In genomic region chr11:102096887-102097391, GRCm38 (mm10) we compare ENCODE assay signal across 8 mouse cellular contexts. TPM values are rescaled to one million over a fixed set of nuclear protein-coding genes. Genes with fewer than 3 reads are reported as not detected.
DNase-seq lines count a peak whose midpoint lies in the region; ATAC-seq and TF ChIP-seq lines count a peak whose summit lies in the region.

No protein-coding gene starts in this region.

- 3% methylated on average over 17 of the region's 18 CpGs for WGBS in intestine, postnatal 0 days
- WGBS in limb, embryonic 15.5 days, result 5% methylated on average over 16 of the region's 18 CpGs
- WGBS in stomach, embryonic 16.5 days, result 2% methylated on average over 18 of the region's 18 CpGs

- no peaks in the 10 kb centered on the region for H3K79me2 ChIP-seq in myocyte (ENCODE audit: control insufficient read depth, insufficient read depth)

- H3K27ac ChIP-seq in cortical plate, adult 2 months (ENCODE audit: insufficient read depth, low read length), result no peak overlapping the region
- no peak overlapping the region for H3K27ac ChIP-seq in gastrocnemius, adult 2 months
- no peak overlapping the region for H3K27ac ChIP-seq in intestine, postnatal 0 days (ENCODE audit: low read depth, low read length)
- H3K27ac ChIP-seq in limb, embryonic 15.5 days, result peak overlapping the region; percentile 43; the same call in 1 of the 2 replicates
- H3K27ac ChIP-seq in stomach, embryonic 16.5 days (ENCODE audit: low read length), result peak overlapping the region; percentile 74

- peak; percentile 82 for ATAC-seq in intestine, postnatal 0 days
- peak; percentile 90 for ATAC-seq in limb, embryonic 15.5 days (ENCODE audit: insufficient number of reproducible peaks, low FRiP score, low TSS enrichment, low read depth)
- peak; percentile 94 for ATAC-seq in stomach, embryonic 16.5 days (ENCODE audit: insufficient read depth, low FRiP score)

- H3K4me3 ChIP-seq in cortical plate, adult 2 months (ENCODE audit: insufficient read depth, low read length), result peak overlapping the region; percentile 55
- no peak overlapping the region for H3K4me3 ChIP-seq in gastrocnemius, adult 2 months
- H3K4me3 ChIP-seq in intestine, postnatal 0 days (ENCODE audit: low read depth, low read length), result peak overlapping the region; percentile 13; the same call in 1 of the 2 replicates
- H3K4me3 ChIP-seq in limb, embryonic 15.5 days, result peak overlapping the region; percentile 32
- no peak overlapping the region for H3K4me3 ChIP-seq in myocyte
- peak overlapping the region; percentile 36 for H3K4me3 ChIP-seq in stomach, embryonic 16.5 days (replicated peaks; ENCODE audit: low read length)

- intact Hi-C loops in gastrocnemius, adult 2 months (cut with DNase I), result no loop called here

- H3K27me3 ChIP-seq in intestine, postnatal 0 days (replicated peaks; ENCODE audit: control insufficient read depth, insufficient read depth, low read length), result no peaks in the 10 kb centered on the region
- peaks cover 12% of the 10 kb centered on the region; the same call in 1 of the 2 replicates for H3K27me3 ChIP-seq in limb, embryonic 15.5 days
- peaks cover 96% of the 10 kb centered on the region for H3K27me3 ChIP-seq in myocyte (ENCODE audit: control insufficient read depth, insufficient read depth, insufficient read length)
- H3K27me3 ChIP-seq in stomach, embryonic 16.5 days (ENCODE audit: control insufficient read depth, insufficient read depth, low read length), result no peaks in the 10 kb centered on the region

- peak; percentile 69 to 78 for DNase-seq in left cerebral cortex, adult 18-20 months (ENCODE audit: low spot score in 2 of 2)
- DNase-seq in left cerebral cortex, adult 11 months (ENCODE audit: low spot score), result no peak
- peak; percentile 82 for DNase-seq in gastrocnemius, adult 2 months

- no peaks in the 10 kb centered on the region for H3K4me1 ChIP-seq in cortical plate, adult 2 months (ENCODE audit: control insufficient read depth, insufficient read depth, low read length)
- H3K4me1 ChIP-seq in intestine, postnatal 0 days (replicated peaks; ENCODE audit: control insufficient read depth, insufficient read depth, low read length), result no peaks in the 10 kb centered on the region
- H3K4me1 ChIP-seq in limb, embryonic 15.5 days, result peaks cover 17% of the 10 kb centered on the region
- peaks cover 12% of the 10 kb centered on the region; the same call in 1 of the 2 replicates for H3K4me1 ChIP-seq in stomach, embryonic 16.5 days (ENCODE audit: control insufficient read depth, insufficient read depth, low read length)

- no peak for TF ChIP-seq POLR2A in cortical plate, adult 2 months (IDR thresholded peaks at IDR 0.05; ENCODE audit: extremely low read depth, insufficient read depth, low read length)
- TF ChIP-seq POLR2A in myocyte (IDR thresholded peaks at IDR 0.05; ENCODE audit: insufficient read length, low read depth), result no peak

- no peaks in the 10 kb centered on the region for H3K9me3 ChIP-seq in intestine, postnatal 0 days (ENCODE audit: control insufficient read depth)
- no peaks in the 10 kb centered on the region for H3K9me3 ChIP-seq in limb, embryonic 15.5 days
- H3K9me3 ChIP-seq in stomach, embryonic 16.5 days (replicated peaks; ENCODE audit: control insufficient read depth, low read length), result no peaks in the 10 kb centered on the region

- peak; percentile 44 for TF ChIP-seq CTCF in cortical plate, adult 2 months (IDR thresholded peaks at IDR 0.05; ENCODE audit: extremely low read depth, insufficient read depth, low read length)
- TF ChIP-seq CTCF in gastrocnemius, adult 2 months (IDR thresholded peaks at IDR 0.05), result peak; percentile 55
- peak; percentile 84 for TF ChIP-seq CTCF in intestine, postnatal 0 days (IDR thresholded peaks at IDR 0.05; ENCODE audit: low read depth)

- H3ac ChIP-seq in myocyte (ENCODE audit: control insufficient read depth, insufficient read length), result no peak overlapping the region

- peak overlapping the region; percentile 58 for H3K4me2 ChIP-seq in intestine, postnatal 0 days (replicated peaks; ENCODE audit: low read depth)
- H3K4me2 ChIP-seq in limb, embryonic 15.5 days, result peak overlapping the region; percentile 50
- H3K4me2 ChIP-seq in myocyte (ENCODE audit: low read depth), result peak overlapping the region; percentile 56
- peak overlapping the region; percentile 52 for H3K4me2 ChIP-seq in stomach, embryonic 16.5 days (ENCODE audit: low read depth, low read length)

- no peaks in the 10 kb centered on the region for H3K36me3 ChIP-seq in intestine, postnatal 0 days (ENCODE audit: control insufficient read depth, insufficient read depth)
- H3K36me3 ChIP-seq in limb, embryonic 15.5 days, result no peaks in the 10 kb centered on the region
- H3K36me3 ChIP-seq in myocyte (ENCODE audit: control insufficient read depth, insufficient read depth), result no peaks in the 10 kb centered on the region
- no peaks in the 10 kb centered on the region for H3K36me3 ChIP-seq in stomach, embryonic 16.5 days (ENCODE audit: control insufficient read depth, insufficient read depth, low read length)

- no peak overlapping the region for H3K9ac ChIP-seq in intestine, postnatal 0 days (ENCODE audit: low read depth, low read length)
- no peak overlapping the region for H3K9ac ChIP-seq in limb, embryonic 15.5 days
- H3K9ac ChIP-seq in stomach, embryonic 16.5 days (ENCODE audit: low read length), result peak overlapping the region; percentile 62

TF ChIP-seq in myocyte, 11 proteins besides CTCF, POLR2A, EP300 and RAD21:
- TF ChIP-seq SRF (IDR thresholded peaks at IDR 0.05; ENCODE audit: control insufficient read depth, insufficient read length, low read depth) (no peak), E2F4 (IDR thresholded peaks at IDR 0.05; ENCODE audit: insufficient read depth) (no peak), TCF12 (IDR thresholded peaks at IDR 0.05; ENCODE audit: insufficient read depth, poor library complexity, severe bottlenecking) (no peak), POLR2AphosphoS2 (IDR thresholded peaks at IDR 0.05; ENCODE audit: insufficient read length, low read depth) (no peak), USF1 (IDR thresholded peaks at IDR 0.05; ENCODE audit: low read depth) (no peak), CEBPB (IDR thresholded peaks at IDR 0.05; ENCODE audit: insufficient read depth, poor library complexity, severe bottlenecking) (no peak), REST (IDR thresholded peaks at IDR 0.05; ENCODE audit: insufficient read depth, insufficient read length) (no peak), MYOG (IDR thresholded peaks at IDR 0.05; ENCODE audit: control insufficient read depth in 1 of 3, insufficient read depth in 1 of 3, insufficient read length in 2 of 3, low read depth in 2 of 3) (no peak), MYOD1 (IDR thresholded peaks at IDR 0.05; ENCODE audit: control insufficient read depth in 1 of 3, insufficient read length in 2 of 3, low read depth in 2 of 3) (no peak), MAX (IDR thresholded peaks at IDR 0.05; ENCODE audit: low read depth) (no peak), TCF3 (IDR thresholded peaks at IDR 0.05; ENCODE audit: insufficient read length, low read depth) (no peak)

RNA-seq across cellular contexts. Expression of gene Ppy, which starts 4.2 kb away (rescaled TPM):
- not detected for total RNA-seq in left cerebral cortex, adult 18-20 months (2021)
- not detected in 2 replicates for polyA plus RNA-seq in cortical plate, adult 2 months (2012; rRNA removed)
- total RNA-seq in gastrocnemius, adult 2 months (2021), result not detected
- polyA plus RNA-seq in intestine, postnatal 0 days (2015; fragmentation: Nextera tagmentation; extraction: Ambion mirVana), result 1.2 and 3.4 TPM in 2 replicates
- not detected in 2 replicates for polyA plus RNA-seq in limb, embryonic 15.5 days (2015; fragmentation: Nextera tagmentation; extraction: Ambion mirVana)
- not detected for polyA plus RNA-seq in myocyte (2012; fragmentation: generic; extraction: Trizol)
- polyA plus RNA-seq in stomach, embryonic 16.5 days (2015; fragmentation: Nextera tagmentation; extraction: Ambion mirVana), result 6.0 and 6.7 TPM in 2 replicates

RNA-seq across cellular contexts. Expression of gene Mpp2, which starts 8.6 kb away (rescaled TPM):
- 100 to 1,000 TPM; 128 to 158 TPM for total RNA-seq in left cerebral cortex, adult 18-20 months (2021)
- 128 and 133 TPM in 2 replicates for polyA plus RNA-seq in cortical plate, adult 2 months (2012; rRNA removed)
- total RNA-seq in gastrocnemius, adult 2 months (2021), result 1 to 10 TPM; 1.2 TPM
- polyA plus RNA-seq in intestine, postnatal 0 days (2015; fragmentation: Nextera tagmentation; extraction: Ambion mirVana), result 1.7 and 2.2 TPM in 2 replicates
- polyA plus RNA-seq in limb, embryonic 15.5 days (2015; fragmentation: Nextera tagmentation; extraction: Ambion mirVana), result 7.5 and 8.8 TPM in 2 replicates
- 4.3 TPM for polyA plus RNA-seq in myocyte (2012; fragmentation: generic; extraction: Trizol)
- polyA plus RNA-seq in stomach, embryonic 16.5 days (2015; fragmentation: Nextera tagmentation; extraction: Ambion mirVana), result 7.9 and 8.3 TPM in 2 replicates

RNA-seq across cellular contexts. Expression of gene Pyy, which starts 10.7 kb away (rescaled TPM):
- not detected for total RNA-seq in left cerebral cortex, adult 18-20 months (2021)
- not detected in 2 replicates for polyA plus RNA-seq in cortical plate, adult 2 months (2012; rRNA removed)
- total RNA-seq in gastrocnemius, adult 2 months (2021), result not detected
- polyA plus RNA-seq in intestine, postnatal 0 days (2015; fragmentation: Nextera tagmentation; extraction: Ambion mirVana), result 181 and 192 TPM in 2 replicates
- polyA plus RNA-seq in limb, embryonic 15.5 days (2015; fragmentation: Nextera tagmentation; extraction: Ambion mirVana), result not detected in 2 replicates
- polyA plus RNA-seq in myocyte (2012; fragmentation: generic; extraction: Trizol), result not detected
- polyA plus RNA-seq in stomach, embryonic 16.5 days (2015; fragmentation: Nextera tagmentation; extraction: Ambion mirVana), result 40.5 and 56.0 TPM in 2 replicates

RNA-seq across cellular contexts. Expression of gene Nags, which starts 48.4 kb away (rescaled TPM):
- total RNA-seq in left cerebral cortex, adult 18-20 months (2021), result not detected
- 0.04 and 0.08 TPM in 2 replicates for polyA plus RNA-seq in cortical plate, adult 2 months (2012; rRNA removed)
- total RNA-seq in gastrocnemius, adult 2 months (2021), result not detected
- 37.9 and 40.4 TPM in 2 replicates for polyA plus RNA-seq in intestine, postnatal 0 days (2015; fragmentation: Nextera tagmentation; extraction: Ambion mirVana)
- polyA plus RNA-seq in limb, embryonic 15.5 days (2015; fragmentation: Nextera tagmentation; extraction: Ambion mirVana), result 0.12 and 0.14 TPM in 2 replicates
- polyA plus RNA-seq in myocyte (2012; fragmentation: generic; extraction: Trizol), result not detected
- 3.2 and 4.2 TPM in 2 replicates for polyA plus RNA-seq in stomach, embryonic 16.5 days (2015; fragmentation: Nextera tagmentation; extraction: Ambion mirVana)

RNA-seq across cellular contexts. Expression of gene Cd300lg, which starts 55.6 kb away (rescaled TPM):
- under 1 TPM in 1 of 2 experiments, not detected in 1; 0.19 TPM for total RNA-seq in left cerebral cortex, adult 18-20 months (2021)
- polyA plus RNA-seq in cortical plate, adult 2 months (2012; rRNA removed), result 0.15 and 0.19 TPM in 2 replicates
- total RNA-seq in gastrocnemius, adult 2 months (2021), result 10 to 100 TPM; 17.6 to 18.9 TPM
- 5.4 and 5.6 TPM in 2 replicates for polyA plus RNA-seq in intestine, postnatal 0 days (2015; fragmentation: Nextera tagmentation; extraction: Ambion mirVana)
- polyA plus RNA-seq in limb, embryonic 15.5 days (2015; fragmentation: Nextera tagmentation; extraction: Ambion mirVana), result 2.2 and 2.4 TPM in 2 replicates
- not detected for polyA plus RNA-seq in myocyte (2012; fragmentation: generic; extraction: Trizol)
- polyA plus RNA-seq in stomach, embryonic 16.5 days (2015; fragmentation: Nextera tagmentation; extraction: Ambion mirVana), result 2.9 and 3.5 TPM in 2 replicates

Comparison
In these comparisons a context has a peak if more than half of its experiments do, and no peak if none do; other contexts are left out.
1. H3K27ac ChIP-seq: peak in limb, embryonic 15.5 days (single experiment) and stomach, embryonic 16.5 days (single experiment); none in cortical plate, adult 2 months (single experiment), gastrocnemius, adult 2 months (single experiment) and intestine, postnatal 0 days (single experiment).
2. H3K4me3 ChIP-seq: peak in cortical plate, adult 2 months (single experiment), intestine, postnatal 0 days (single experiment), limb, embryonic 15.5 days (single experiment) and stomach, embryonic 16.5 days (single experiment); none in gastrocnemius, adult 2 months (single experiment) and myocyte (single experiment).
3. RNA of gene Mpp2, which starts 8.6 kb away (polyA plus RNA-seq): 128 to 133 TPM in cortical plate, adult 2 months; 7.5 to 8.8 TPM in limb, embryonic 15.5 days, 7.9 to 8.3 TPM in stomach, embryonic 16.5 days, 4.3 TPM in myocyte (single experiment) and 1.7 to 2.2 TPM in intestine, postnatal 0 days; every median in the first group is over 10 times any median in the second.
4. RNA of gene Pyy, which starts 10.7 kb away (polyA plus RNA-seq): 181 to 192 TPM in intestine, postnatal 0 days and 40.5 to 56.0 TPM in stomach, embryonic 16.5 days; not detected in limb, embryonic 15.5 days, not detected in cortical plate, adult 2 months and not detected in myocyte (single experiment); every median in the first group is over 10 times any median in the second.
5. Peak in every context shown above with its lines, with median percentiles within 50 percentile points of each other: CTCF ChIP-seq, ATAC-seq and H3K4me2 ChIP-seq.